Mouse (Mus musculus) MN1 (cell line): Measurements from ENCODE around the gene Tead3.
"Not testable (repeated sequence)": the region's sequence is repeated elsewhere in the genome, so short reads cannot be mapped to it uniquely, and the experiment has no call there.

Experiments
- DNase-seq: peaks from one replicate; pipeline ENCODE4 v3.0.0-alpha.2; 2016; ENCODE audit warnings: low spot score

Gene Tead3

GRCm38 (mm10) chr17:28329503-28330231, 20.9 kb downstream of the Tead3 start:
- peak; percentile 37 for DNase-seq

- DNase-seq: peak; percentile 42
These were observed 21.7 kb downstream of the Tead3 start for GRCm38 (mm10) chr17:28328946-28329345.

GRCm38 (mm10) chr17:28328366-28328928, 22.2 kb downstream of the Tead3 start, which contains the start of gene Rpl10a:
Gene Rpl10a, plus strand, starts transcription at chr17:28328471.
- peak; percentile 98 for DNase-seq

- peak; percentile 72 for DNase-seq
These were observed 22.8 kb downstream of the Tead3 start for GRCm38 (mm10) chr17:28327673-28328325.

GRCm38 (mm10) chr17:28326951-28327350, 23.7 kb downstream of the Tead3 start:
- DNase-seq: no peak

- DNase-seq: no peak
These were observed 24.9 kb downstream of the Tead3 start for GRCm38 (mm10) chr17:28325751-28326150.

- DNase-seq: not testable (repeated sequence)
These were observed 26.2 kb downstream of the Tead3 start for GRCm38 (mm10) chr17:28324416-28324815.

GRCm38 (mm10) chr17:28323786-28324185, 26.8 kb downstream of the Tead3 start:
- no peak for DNase-seq

GRCm38 (mm10) chr17:28321700-28322099, 28.9 kb downstream of the Tead3 start:
- DNase-seq: no peak

- DNase-seq: no peak
These were observed 32.9 kb downstream of the Tead3 start for GRCm38 (mm10) chr17:28317725-28318124.

- no peak for DNase-seq
These were observed 33.5 kb downstream of the Tead3 start for GRCm38 (mm10) chr17:28317091-28317490.

GRCm38 (mm10) chr17:28316476-28316875, 34.1 kb downstream of the Tead3 start:
- DNase-seq: no peak

GRCm38 (mm10) chr17:28315611-28316160, 34.9 kb downstream of the Tead3 start:
- peak; percentile 54 for DNase-seq

- DNase-seq: peak; percentile 54
These were observed 36.8 kb downstream of the Tead3 start for GRCm38 (mm10) chr17:28313880-28314225.

- DNase-seq: peak; percentile 99
These were observed 37.3 kb downstream of the Tead3 start, which contains the start of gene Fance for GRCm38 (mm10) chr17:28313212-28313879. Gene Fance, plus strand, starts transcription at chr17:28313519.

- DNase-seq: peak; percentile 71
These were observed 38.1 kb downstream of the Tead3 start for GRCm38 (mm10) chr17:28312232-28313211.

- no peak for DNase-seq
These were observed 39.1 kb downstream of the Tead3 start for GRCm38 (mm10) chr17:28311366-28312132.

- DNase-seq: no peak
These were observed 39.8 kb downstream of the Tead3 start for GRCm38 (mm10) chr17:28310831-28311230.

GRCm38 (mm10) chr17:28308297-28309195, 42.1 kb downstream of the Tead3 start:
- DNase-seq: peak; percentile 89
